Mouse (Mus musculus) liver, postnatal 0 days (tissue): ENCODE data around the gene Mnx1. TPM values are rescaled to one million over a fixed set of nuclear protein-coding genes. Genes with fewer than 3 reads are reported as not detected.
"Not testable (repeated sequence)": the region's sequence is repeated elsewhere in the genome, so short reads cannot be mapped to it uniquely, and the experiment has no call there.

ENCODE experiments used
- ATAC-seq: fragments of 200-750 bp; cut with Nextera tagmentation; 2 replicates; pipeline ENCODE4 v1.8.0; 2017; ENCODE audit warnings: mild to moderate bottlenecking, moderate library complexity
- DNase-seq: peaks from one replicate; pipeline ENCODE4 v3.0.0-alpha.2; 2016
- H3K27ac ChIP-seq: fragments of 300-500 bp; sonication (generic); 2 replicates; pipeline ENCODE4 v1.5.1; 2014; ENCODE audit warnings: antibody characterized with exemption, moderate library complexity, mild to moderate bottlenecking, low read depth
- H3K27me3 ChIP-seq: fragments of 300-500 bp; sonication (generic); 2 replicates; pipeline ENCODE4 v1.6.1; 2014; ENCODE audit warnings: low read length, control low read depth, mixed read lengths; ENCODE audit not compliant: insufficient read depth
- H3K36me3 ChIP-seq: fragments of 300-500 bp; sonication (generic); replicated peaks from 2 replicates; pipeline ENCODE4 v1.6.1; 2014; ENCODE audit warnings: mild to moderate bottlenecking, control low read depth, low read length, moderate library complexity, mixed read lengths; ENCODE audit not compliant: insufficient read depth
- H3K4me1 ChIP-seq: fragments of 300-500 bp; sonication (generic); 2 replicates; pipeline ENCODE4 v1.6.1; 2014; ENCODE audit warnings: antibody characterized with exemption, mild to moderate bottlenecking, control low read depth; ENCODE audit not compliant: insufficient read depth
- H3K4me2 ChIP-seq: fragments of 300-500 bp; sonication (generic); 2 replicates; pipeline ENCODE4 v1.6.1; 2014; ENCODE audit warnings: low read depth, mild to moderate bottlenecking, low read length, moderate library complexity, mixed read lengths
- H3K4me3 ChIP-seq: fragments of 300-500 bp; sonication (generic); 2 replicates; pipeline ENCODE4 v1.5.1; 2014; ENCODE audit warnings: low read depth, low read length
- H3K9ac ChIP-seq: fragments of 300-500 bp; sonication (generic); replicated peaks from 2 replicates; pipeline ENCODE4 v1.6.1; 2014; ENCODE audit warnings: mild to moderate bottlenecking, moderate library complexity
- H3K9me3 ChIP-seq: fragments of 300-500 bp; sonication (generic); 2 replicates; pipeline ENCODE4 v1.6.1; 2016; ENCODE audit warnings: mild to moderate bottlenecking, control low read depth, low read length, mixed read lengths
- CTCF ChIP-seq: sonication (generic); IDR thresholded peaks from 2 replicates; pipeline ENCODE4 v1.5.1; 2016; ENCODE audit warnings: antibody characterized with exemption, low read depth
- EP300 ChIP-seq: IDR thresholded peaks from 2 replicates; pipeline ENCODE4 v1.6.1; 2016; ENCODE audit warnings: antibody characterized with exemption, low read depth, mild to moderate bottlenecking
- WGBS: fragments of 180-500 bp; shearing (Covaris S2); extraction: QIAGEN DNeasy Blood & Tissue Kit; methylation state at CpG from one replicate; pipeline ENCODE4 v1.1.7; 2014; ENCODE audit not compliant: insufficient replicate concordance; 5-methylcytosine and 5-hydroxymethylcytosine counted together
- polyA plus RNA-seq: library from polyadenylated mRNA; unstranded; fragments of >200 nt; fragmentation: Nextera tagmentation; extraction: Ambion mirVana; gene quantifications from 2 replicates; pipeline ENCODE4 v1.2.1, GENCODE M21; 2015

Gene Mnx1
- polyA plus RNA-seq, 1 experiment from 2014 or later = not detected

GRCm38 (mm10) chr5:29456895-29457656, 21.2 kb downstream of the Mnx1 start:
- no peak overlapping the region for H3K4me2 ChIP-seq
- H3K36me3 ChIP-seq = peaks cover 14% of the 10 kb centered on the region
- no peaks in the 10 kb centered on the region for H3K27me3 ChIP-seq
- ATAC-seq (no peak), DNase-seq (no peak)
- H3K9me3 ChIP-seq = no peaks in the 10 kb centered on the region
- no peak for TF ChIP-seq EP300
- 66% methylated on average over 5 of the region's 5 CpGs for WGBS
- no peak overlapping the region for H3K4me3 ChIP-seq
- no peak overlapping the region for H3K9ac ChIP-seq
- H3K4me1 ChIP-seq = no peaks in the 10 kb centered on the region
- no peak overlapping the region for H3K27ac ChIP-seq

GRCm38 (mm10) chr5:29452352-29452751, 25.9 kb downstream of the Mnx1 start:
- Histone ChIP-seq H3K27me3 (no peaks in the 10 kb centered on the region), H3K4me3 (no peak overlapping the region), H3K9me3 (no peaks in the 10 kb centered on the region), H3K4me2 (no peak overlapping the region), H3K36me3 (peaks cover 50% of the 10 kb centered on the region), H3K27ac (no peak overlapping the region), H3K4me1 (no peaks in the 10 kb centered on the region), H3K9ac (no peak overlapping the region)
- TF ChIP-seq EP300 (no peak), CTCF (no peak)
- ATAC-seq (no peak), DNase-seq (no peak)
- 71% methylated on average over 4 of the region's 4 CpGs for whole genome bisulfite sequencing

GRCm38 (mm10) chr5:29445275-29445674, 33.0 kb downstream of the Mnx1 start:
- Histone ChIP-seq H3K4me1 (no peaks in the 10 kb centered on the region), H3K4me2 (no peak overlapping the region), H3K36me3 (peaks cover 86% of the 10 kb centered on the region), H3K9me3 (no peaks in the 10 kb centered on the region), H3K27ac (no peak overlapping the region), H3K9ac (no peak overlapping the region), H3K27me3 (no peaks in the 10 kb centered on the region), H3K4me3 (no peak overlapping the region)
- WGBS = 83% methylated on average over 2 of the region's 2 CpGs
- ATAC-seq = no peak
- no peak for TF ChIP-seq EP300
- TF ChIP-seq CTCF = no peak
- DNase-seq = no peak

GRCm38 (mm10) chr5:29436728-29437127, 41.5 kb downstream of the Mnx1 start:
- not testable (repeated sequence) for H3K27ac ChIP-seq, H3K27me3 ChIP-seq, DNase-seq, H3K9me3 ChIP-seq, H3K9ac ChIP-seq, H3K4me3 ChIP-seq, ATAC-seq
- 84% methylated on average over 6 of the region's 6 CpGs for WGBS
- peaks cover 48% of the 10 kb centered on the region for H3K36me3 ChIP-seq
- H3K4me2 ChIP-seq = peak overlapping the region; percentile 95
- H3K4me1 ChIP-seq = peaks cover 22% of the 10 kb centered on the region

GRCm38 (mm10) chr5:29435491-29435890, 42.8 kb downstream of the Mnx1 start:
- Histone ChIP-seq H3K4me1 (peaks cover 22% of the 10 kb centered on the region), H3K4me3 (peak overlapping the region; percentile 98), H3K4me2 (peak overlapping the region; percentile 95), H3K9ac (peak overlapping the region; percentile 86), H3K36me3 (peaks cover 36% of the 10 kb centered on the region), H3K27me3 (no peaks in the 10 kb centered on the region), H3K9me3 (no peaks in the 10 kb centered on the region), H3K27ac (peak overlapping the region; percentile 89)
- peak; percentile 52; the same call in 1 of the 2 replicates for ATAC-seq
- DNase-seq = peak; percentile 17
- no peak for TF ChIP-seq EP300
- TF ChIP-seq CTCF = no peak
- WGBS = 19% methylated on average over 8 of the region's 8 CpGs

GRCm38 (mm10) chr5:29434872-29435358, 43.4 kb downstream of the Mnx1 start:
- H3K4me1 ChIP-seq = peaks cover 22% of the 10 kb centered on the region
- peaks cover 32% of the 10 kb centered on the region for H3K36me3 ChIP-seq
- DNase-seq = peak; percentile 59
- H3K4me2 ChIP-seq = peak overlapping the region; percentile 95
- peak overlapping the region; percentile 89 for H3K27ac ChIP-seq
- no peaks in the 10 kb centered on the region for H3K27me3 ChIP-seq
- H3K4me3 ChIP-seq = peak overlapping the region; percentile 98
- peak; percentile 75 for ATAC-seq
- no peaks in the 10 kb centered on the region for H3K9me3 ChIP-seq
- no peak for TF ChIP-seq EP300
- TF ChIP-seq CTCF = no peak
- peak overlapping the region; percentile 86 for H3K9ac ChIP-seq
- WGBS = under 1% methylated on average over 48 of the region's 48 CpGs
